Mouse (Mus musculus): ENCODE data around the gene Fam222a.

Fam222a gene

GRCm38 (mm10) chr5:114611968-114612608 is 44.3 kb downstream of the Fam222a start:
- no peak for DNase-seq (ENCODE audit: low spot score)

GRCm38 (mm10) chr5:114614863-114615262 is 47.0 kb downstream of the Fam222a start:
- DNase-seq (ENCODE audit: low spot score): no peak

DNA sequence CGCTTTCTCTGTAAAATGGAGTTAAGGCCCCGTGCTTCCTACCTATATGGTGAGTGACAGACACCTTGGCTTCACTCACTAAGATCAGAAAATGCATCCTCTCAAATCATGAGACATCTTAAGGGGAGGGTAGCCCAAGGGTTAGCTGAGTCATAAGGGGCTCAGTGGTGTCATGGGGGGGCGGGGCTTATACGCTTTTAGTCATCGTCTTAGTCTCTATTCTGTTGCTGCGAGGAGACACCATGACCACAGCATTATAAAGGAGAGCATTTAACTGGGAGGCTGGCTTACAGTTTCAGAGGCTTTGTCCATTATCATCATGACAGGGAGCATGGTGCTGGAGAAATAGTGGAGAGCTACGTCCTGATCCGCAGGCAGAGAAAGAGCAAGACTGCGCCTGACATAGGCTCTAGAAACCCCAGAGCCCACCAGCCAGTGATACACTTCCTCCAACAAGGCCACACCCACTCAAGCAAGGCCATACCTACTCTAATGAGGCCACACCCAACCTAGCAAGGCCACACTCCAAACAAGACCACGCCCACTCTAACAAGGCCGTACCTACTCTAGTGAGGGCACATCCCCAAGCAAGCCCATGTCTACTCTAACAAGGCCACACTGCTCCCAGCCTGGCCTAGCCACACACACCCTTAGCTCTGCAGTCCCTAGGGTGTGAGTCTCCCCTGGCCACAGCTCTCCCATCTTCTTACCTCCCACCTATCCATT is 48.7 kb downstream of the Fam222a start:
- no peak for DNase-seq (ENCODE audit: low spot score)

DNA sequence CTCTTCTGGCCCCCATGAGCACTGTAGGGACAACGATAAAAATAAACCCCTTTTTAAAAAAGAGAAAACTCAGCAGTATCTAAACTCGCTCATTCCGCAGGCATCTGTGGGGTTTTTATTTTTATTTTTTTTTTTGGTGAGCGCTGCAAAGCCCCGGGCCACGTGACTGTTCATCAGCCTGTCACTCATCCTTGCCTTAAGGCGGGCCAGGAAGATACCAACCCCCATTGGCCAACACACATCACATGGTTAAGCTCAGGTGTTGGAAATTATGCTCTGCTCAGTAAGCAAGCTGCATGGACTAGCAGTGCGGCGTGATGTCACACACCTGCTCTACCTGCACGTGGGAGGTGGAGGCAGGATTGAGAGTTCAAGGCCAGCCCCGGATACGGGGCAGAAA is 50.0 kb downstream of the Fam222a start:
- DNase-seq (ENCODE audit: low spot score): no peak

DNA sequence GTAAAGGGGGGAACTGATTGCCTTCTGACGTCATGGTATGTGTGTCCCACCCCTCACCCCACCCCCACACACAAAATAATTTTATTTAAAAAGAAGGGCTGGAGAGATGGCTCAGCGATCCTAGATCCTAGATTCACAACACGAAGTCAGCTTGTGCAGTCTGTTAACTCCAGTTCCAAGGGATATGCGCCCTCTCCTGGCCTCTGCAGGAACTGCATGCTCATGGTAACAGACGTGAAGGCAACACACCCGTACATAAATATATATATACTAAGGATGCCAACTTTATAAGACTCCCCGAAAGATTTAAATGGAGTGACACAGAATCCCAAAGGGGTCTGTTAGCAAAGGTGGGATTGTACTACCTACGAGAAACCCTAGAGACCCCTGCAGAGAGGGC is 51.0 kb downstream of the Fam222a start:
- peak; percentile 61 for DNase-seq (ENCODE audit: low spot score)

DNA sequence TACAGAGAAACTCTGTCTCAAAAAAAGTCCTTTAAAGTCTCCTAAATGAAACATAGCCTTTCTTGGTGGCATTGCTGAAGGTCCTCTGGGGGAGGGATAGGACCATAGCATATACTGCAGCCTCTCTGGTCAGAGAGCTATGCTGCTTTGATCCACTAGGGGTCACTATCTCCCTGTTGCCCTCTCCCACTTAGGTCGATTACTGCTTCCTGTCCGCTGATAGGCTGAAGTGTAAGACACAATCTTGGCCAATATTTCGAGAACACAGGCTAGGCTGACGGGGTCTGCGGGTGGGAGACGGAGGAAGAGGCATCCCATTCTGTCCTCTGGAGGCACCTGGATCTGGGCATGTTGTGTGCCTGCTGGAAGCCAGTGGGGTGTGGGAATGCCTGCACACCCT is 52.5 kb downstream of the Fam222a start:
- DNase-seq (ENCODE audit: low spot score): no peak

DNA sequence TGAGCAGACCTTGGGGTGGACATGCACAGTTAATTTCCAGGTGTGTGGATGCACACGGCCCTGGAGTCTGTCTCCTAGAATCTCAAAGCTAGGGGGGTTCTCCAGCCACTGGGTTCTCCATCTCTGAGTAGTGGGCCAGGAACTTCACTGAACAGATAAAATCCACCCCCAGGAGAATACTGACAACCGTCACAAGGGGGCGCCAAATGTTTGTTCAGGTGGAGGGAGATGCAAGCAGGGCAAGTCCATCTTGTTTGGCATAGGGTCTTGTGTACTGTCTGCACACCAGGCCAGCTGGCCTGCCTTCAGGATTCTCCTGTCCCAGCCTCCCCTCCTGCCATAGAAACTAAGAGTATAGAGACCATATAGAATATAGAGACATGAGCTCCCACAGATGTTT is 57.8 kb downstream of the Fam222a start:
- DNase-seq (ENCODE audit: low spot score): peak; percentile 40

- DNase-seq (ENCODE audit: low spot score): no peak
Observed at GRCm38 (mm10) chr5:114631336-114631735, 63.5 kb downstream of the Fam222a start.

DNA sequence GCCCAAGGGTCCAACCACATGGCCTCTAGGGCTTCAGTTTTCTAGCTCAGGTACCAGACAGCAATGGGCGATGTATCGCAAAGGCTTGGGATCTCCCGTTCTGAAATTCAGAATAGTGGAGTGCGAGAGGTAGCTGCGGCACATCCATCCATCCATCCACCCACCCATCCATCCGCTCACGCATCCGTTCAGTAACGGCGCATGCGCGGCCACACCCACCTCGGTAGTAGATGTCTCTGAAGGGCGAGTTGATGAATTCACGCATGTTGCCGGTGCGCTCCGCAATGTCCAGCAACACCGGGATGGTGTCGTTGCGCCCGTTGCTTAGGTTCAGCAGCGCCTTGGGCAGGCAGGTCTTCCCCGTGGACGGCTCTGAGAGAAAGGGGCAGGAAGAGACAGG is 68.3 kb downstream of the Fam222a start:
- no peak for DNase-seq (ENCODE audit: low spot score)

DNA sequence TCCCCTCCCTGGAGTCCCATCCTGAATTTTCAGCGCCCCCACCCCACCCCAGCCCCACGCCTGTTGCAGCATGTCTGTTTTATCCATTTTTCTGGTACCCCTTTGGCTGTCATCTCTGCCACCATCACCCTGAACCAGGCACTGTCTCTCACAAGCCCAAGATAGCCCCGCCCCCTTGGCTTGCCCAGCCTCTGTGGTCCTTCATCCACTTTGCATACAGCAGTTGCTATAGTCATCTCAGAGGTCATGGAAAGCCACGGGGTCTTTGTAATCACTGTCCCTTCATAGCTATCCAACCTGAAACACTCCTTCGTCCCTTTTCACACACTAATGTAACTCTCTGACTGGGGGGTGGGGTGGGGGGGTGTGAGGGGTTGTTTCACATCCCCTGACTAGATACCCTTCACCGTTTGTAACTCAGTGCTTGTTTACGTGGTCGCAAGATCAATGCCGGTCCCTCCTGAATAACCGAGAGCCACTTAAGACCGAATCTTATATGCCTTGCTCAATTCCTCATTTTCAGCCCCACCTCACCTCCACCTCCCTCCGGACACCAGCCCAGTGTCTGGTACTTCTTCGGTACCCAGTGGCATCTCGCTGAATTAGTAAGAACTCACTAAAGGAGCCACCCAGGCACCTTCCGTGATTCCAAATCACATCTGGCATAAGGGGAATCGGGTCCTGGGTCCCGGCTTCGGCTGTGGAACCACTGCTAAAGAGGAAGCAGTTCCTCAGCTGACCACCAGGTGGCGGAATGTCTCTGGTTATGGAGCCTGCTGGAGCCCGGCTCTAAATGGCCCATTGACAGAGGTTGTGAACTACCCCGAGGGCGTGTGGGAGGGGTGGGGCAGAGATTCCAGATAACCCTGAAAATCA is 71.2 kb downstream of the Fam222a start:
- DNase-seq (ENCODE audit: low spot score): peak; percentile 89

GRCm38 (mm10) chr5:114639645-114639957 is 71.8 kb downstream of the Fam222a start:
- DNase-seq (ENCODE audit: low spot score): no peak

DNA sequence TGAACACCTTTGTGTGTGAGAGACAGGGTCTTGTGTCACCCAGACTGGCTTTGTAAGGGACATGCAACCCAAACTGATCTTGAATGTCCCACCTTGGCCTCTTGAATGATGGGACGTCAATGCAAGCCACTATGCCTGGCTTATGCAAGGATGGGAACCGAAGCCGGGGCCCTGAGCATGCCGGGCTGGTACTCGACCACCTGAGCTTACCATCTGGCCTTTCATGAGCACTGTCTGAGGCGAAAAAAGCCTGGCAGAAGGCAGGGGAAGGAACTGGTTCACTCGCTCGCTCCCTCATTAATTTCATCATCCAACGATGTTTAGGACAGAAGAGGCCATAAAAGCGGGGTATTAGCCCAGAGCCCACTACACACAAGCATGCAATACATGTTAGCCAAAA is 73.0 kb downstream of the Fam222a start:
- no peak for DNase-seq (ENCODE audit: low spot score)

DNA sequence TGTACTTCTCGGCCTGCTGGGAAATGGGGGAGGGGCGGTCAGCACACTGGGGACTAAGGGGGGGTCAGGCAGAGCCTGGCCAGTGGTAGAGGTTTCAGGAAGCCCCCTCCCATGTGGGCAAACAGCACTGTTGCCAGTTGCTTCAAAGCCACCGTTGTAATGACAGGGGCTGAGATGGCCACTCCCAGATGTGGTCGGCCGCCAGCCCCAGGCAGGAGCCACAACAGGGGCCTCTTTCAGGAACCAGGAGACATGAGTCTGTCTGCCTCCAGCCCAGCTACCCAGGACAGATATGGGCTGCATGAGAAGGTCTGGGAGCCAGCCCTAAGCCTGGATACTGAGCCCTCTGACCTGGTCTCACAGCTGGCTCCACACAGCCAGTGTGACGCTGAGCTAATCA is 77.1 kb downstream of the Fam222a start:
- no peak for DNase-seq (ENCODE audit: low spot score)

DNA sequence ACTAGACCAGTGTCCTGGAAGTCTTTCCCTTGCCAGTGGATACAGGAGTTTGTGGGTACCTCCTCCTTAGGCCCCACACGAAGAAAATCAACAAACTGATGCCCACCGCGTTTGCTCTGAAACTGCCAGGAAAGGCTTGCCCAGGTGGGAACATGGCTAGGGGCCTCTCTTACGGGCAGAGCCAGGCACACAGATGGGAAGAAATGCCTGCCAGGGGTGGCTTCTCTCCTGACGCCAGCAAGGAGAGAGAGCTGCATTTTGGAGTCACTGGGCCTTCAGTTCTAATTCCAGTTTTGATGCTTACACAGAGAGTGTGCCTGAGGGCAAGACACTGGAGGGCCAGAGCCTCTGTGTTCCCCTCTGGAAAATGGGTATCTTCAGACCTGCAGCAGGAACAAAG is 78.1 kb downstream of the Fam222a start:
- DNase-seq (ENCODE audit: low spot score): no peak

DNA sequence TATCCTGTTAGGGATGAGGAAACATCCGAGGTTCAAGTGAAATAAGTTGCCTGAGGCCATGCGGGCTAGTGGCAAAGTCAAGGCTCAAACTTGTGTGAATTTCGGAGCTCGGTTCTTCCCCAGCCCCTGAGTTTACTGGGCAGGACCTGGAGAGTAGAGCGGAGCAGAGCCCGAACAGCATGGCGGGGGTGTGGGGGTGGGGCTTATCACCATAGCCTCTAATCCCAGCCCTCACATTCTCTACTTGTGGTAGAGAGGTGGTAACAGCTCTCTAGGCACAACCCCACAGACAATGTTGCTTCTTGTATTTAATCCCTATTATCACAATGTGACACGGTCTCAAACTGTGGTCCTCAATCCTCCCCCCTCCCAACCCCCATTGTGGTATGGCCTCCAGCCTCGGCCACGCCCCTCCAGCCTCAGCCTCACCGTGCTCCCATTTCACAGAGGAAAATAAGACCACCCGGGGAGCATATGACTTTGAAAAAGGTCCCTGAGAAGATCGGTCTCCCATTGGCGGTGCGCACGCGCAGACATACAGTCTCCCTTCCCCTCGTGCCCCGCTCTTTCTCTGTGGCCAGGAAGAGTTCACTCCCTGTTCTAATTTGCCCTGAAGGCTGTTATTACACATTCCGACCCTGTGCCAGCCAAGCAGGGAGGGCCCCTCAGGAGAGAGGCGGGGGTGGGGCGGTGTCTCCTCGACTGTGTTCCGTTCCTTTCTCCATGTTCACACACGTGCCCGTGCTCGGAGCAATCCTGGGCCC is 79.6 kb downstream of the Fam222a start:
- DNase-seq (ENCODE audit: low spot score): peak; percentile 59

DNA sequence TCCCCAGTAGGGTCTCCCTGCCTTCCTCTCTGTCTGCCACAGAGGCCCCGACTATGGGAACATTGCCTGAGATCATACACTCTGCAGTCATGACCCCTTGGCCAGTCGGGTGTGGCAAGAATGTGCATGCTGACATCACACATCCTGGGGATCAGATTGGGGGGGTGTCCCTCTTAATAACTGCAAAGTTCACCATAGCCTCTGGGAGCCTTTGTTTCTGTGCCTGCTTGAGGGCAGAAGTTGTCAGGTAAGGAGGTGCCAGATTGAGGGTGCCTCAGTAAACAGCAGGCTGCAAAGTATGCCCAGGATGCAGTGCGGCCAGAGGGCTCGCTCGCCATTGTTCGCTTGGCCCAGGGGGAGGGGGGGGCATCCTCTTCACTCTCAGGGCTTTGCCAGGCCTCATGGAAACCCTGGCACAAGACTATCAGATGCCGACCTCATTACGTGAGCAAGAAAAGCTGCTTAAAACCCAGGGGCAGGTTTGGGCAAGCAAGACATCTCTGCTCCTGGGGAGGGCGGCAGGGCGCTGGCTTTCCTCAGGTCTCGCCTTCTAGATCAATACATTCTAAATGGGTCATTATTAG is 81.0 kb downstream of the Fam222a start:
- DNase-seq (ENCODE audit: low spot score): peak; percentile 44

DNA sequence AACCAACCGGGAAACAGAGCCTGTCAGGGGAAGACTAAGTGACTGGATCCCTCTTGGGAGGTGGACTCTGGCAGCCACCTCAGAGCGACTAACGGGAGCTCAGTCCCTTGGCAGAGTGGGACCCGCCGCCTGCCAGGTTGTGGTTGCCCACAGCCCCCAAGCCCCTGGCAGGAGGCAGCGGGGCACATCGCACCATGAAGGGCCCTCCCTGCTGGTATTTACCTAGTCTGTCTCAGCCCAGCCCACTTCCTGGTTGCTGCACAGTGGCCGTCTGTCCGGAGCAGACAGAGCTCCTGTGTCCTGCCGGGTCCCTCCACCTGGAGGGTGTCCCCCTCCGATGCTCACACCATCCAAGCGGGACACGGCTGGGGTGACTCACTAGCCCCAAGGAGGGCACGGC is 83.2 kb downstream of the Fam222a start:
- no peak for DNase-seq (ENCODE audit: low spot score)

DNA sequence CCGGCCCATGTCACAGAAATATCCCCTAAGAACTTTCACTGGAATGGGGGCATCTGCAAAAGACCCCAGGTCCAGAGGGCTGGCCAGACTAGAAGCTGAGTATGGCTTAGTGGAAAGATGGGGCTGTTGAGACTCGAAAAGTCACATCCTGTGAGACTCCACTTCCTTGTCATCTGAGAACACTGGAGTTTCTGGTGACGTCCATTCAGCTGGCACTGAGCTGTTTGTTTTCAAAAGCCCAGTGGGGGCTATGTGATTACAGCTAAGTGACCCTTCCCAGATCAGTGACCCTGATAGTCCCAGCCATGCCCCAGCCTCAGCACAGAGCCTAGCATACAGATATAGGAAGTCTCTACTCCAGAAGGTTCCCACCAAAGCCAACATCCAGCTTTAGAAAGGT is 83.6 kb downstream of the Fam222a start:
- DNase-seq (ENCODE audit: low spot score): no peak

GRCm38 (mm10) chr5:114653656-114654437 is 86.0 kb downstream of the Fam222a start:
- DNase-seq (ENCODE audit: low spot score): peak; percentile 36

DNA sequence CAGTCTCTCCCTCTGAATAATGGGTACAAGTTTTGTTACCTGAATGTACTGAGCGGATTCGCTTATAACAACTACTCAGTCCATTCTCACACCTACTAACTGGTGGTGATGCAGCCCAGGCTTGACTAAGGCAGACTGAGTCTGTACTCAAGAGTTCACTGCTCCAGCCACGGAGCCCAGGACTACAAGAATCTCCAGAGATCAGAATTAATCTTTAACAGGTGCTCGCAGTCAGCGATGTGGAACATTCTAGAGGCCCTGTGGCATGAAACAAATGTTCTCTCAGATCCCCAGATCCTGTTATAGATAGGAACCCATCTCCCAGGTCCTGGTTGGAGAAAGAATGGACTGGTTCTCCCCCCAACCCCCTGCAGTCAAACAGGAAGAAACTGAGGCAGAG is 87.9 kb downstream of the Fam222a start:
- no peak for DNase-seq (ENCODE audit: low spot score)

DNA sequence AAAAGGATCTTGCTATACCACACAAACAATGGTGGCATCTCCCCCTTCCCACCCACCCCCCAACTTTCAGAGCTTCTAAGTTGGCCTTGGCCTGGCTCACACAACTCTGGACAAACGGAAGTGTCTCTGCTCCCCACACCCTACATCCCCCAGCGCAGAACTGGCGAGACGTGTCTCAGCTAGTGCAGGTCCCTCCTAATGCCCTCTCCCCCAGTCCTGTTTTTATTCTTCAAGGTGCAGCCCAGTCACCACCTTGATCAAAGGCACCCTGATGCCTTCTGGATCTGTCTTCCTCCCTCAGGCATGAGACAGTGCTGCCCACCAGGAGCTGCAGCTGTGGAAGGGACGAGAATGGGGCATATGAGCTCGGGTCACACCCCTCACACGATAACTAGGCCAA is 88.5 kb downstream of the Fam222a start:
- DNase-seq (ENCODE audit: low spot score): no peak

Data from lung, postnatal 25 days (tissue).